Mouse (Mus musculus) kidney, embryonic 15.5 days (tissue): Measurements from ENCODE around the gene Il9. TPM values are rescaled to one million over a fixed set of nuclear protein-coding genes. Genes with fewer than 3 reads are reported as not detected.

ENCODE experiments used
- ATAC-seq: fragments of 200-750 bp; cut with Nextera tagmentation; replicated peaks from 2 replicates; pipeline ENCODE4 v1.8.0; 2017; ENCODE audit warnings: moderate TSS enrichment; ENCODE audit not compliant: low FRiP score
- H3K27ac ChIP-seq: fragments of 300-500 bp; sonication (generic); 2 replicates; pipeline ENCODE4 v1.5.1; 2015; ENCODE audit warnings: mild to moderate bottlenecking, inconsistent platforms
- H3K27me3 ChIP-seq: fragments of 300-500 bp; sonication (generic); 2 replicates; pipeline ENCODE4 v1.6.1; 2015; ENCODE audit warnings: inconsistent platforms
- H3K36me3 ChIP-seq: fragments of 300-500 bp; sonication (generic); 2 replicates; pipeline ENCODE4 v1.6.1; 2015; ENCODE audit warnings: inconsistent platforms
- H3K4me1 ChIP-seq: fragments of 300-500 bp; sonication (generic); 2 replicates; pipeline ENCODE4 v1.6.1; 2015; ENCODE audit warnings: inconsistent platforms
- H3K4me2 ChIP-seq: fragments of 300-500 bp; sonication (generic); 2 replicates; pipeline ENCODE4 v1.6.1; 2015; ENCODE audit warnings: moderate library complexity, mild to moderate bottlenecking, inconsistent platforms
- H3K4me3 ChIP-seq: fragments of 300-500 bp; sonication (generic); replicated peaks from 2 replicates; pipeline ENCODE4 v1.5.1; 2015; ENCODE audit warnings: mild to moderate bottlenecking, inconsistent platforms
- H3K9ac ChIP-seq: fragments of 300-500 bp; sonication (generic); 2 replicates; pipeline ENCODE4 v1.6.1; 2015; ENCODE audit warnings: mild to moderate bottlenecking, inconsistent platforms
- H3K9me3 ChIP-seq: fragments of 300-500 bp; sonication (generic); replicated peaks from 2 replicates; pipeline ENCODE4 v1.6.1; 2016; ENCODE audit warnings: inconsistent platforms
- WGBS: fragments of 180-500 bp; shearing (Covaris S2); methylation state at CpG from one replicate; pipeline ENCODE4 v1.1.7; 2015; ENCODE audit warnings: mixed read lengths; 5-methylcytosine and 5-hydroxymethylcytosine counted together
- polyA plus RNA-seq: library from polyadenylated mRNA; unstranded; fragments of >200 nt; fragmentation: Nextera tagmentation; extraction: Ambion mirVana; gene quantifications from 2 replicates; pipeline ENCODE4 v1.2.1, GENCODE M21; 2015

Il9 gene
- polyA plus RNA-seq, 1 experiment from 2014 or later: not detected

DNA sequence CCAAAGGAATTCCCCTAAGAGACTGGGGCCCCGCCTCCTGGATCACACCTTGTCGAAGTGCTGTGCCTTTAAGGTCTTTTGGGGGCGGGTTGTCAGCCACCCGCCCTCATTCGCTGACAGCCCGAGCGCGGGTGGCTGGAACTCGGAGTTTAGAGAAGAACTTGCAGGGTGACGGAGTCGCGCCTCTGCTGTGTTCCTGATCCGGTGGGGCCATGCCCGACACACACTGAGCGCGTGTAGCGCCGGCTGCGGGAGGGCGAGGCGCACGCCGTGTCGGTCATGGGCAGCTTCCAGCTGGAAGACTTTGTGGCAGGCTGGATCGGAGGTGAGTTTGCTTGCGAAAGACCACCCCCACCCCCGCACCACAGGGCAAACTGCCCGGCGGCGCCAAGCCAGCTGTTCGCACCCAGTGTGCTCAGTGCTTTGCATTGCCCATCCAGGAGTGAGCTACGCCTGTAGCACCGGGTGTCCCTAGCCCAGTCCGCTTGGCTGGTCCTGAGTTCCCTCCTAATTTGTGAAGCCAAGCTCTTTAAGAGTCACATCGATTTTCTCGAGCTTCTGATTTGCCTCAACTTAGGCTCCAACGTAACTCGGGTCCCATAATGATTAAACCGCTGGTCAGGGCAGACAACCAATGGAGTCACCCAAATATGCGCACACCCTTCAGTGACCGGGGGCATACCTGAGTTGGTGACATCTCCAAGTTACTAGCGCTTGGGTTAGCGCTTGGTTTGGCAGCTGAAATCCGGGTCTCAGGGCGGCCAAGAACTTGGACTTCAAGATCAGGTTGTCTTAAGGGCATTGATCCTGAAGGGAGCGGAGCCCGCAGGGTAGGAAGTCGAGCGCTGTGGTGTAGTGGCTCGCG is 43.6 kb downstream of the Il9 start, which contains the start of gene Slc25a48:
TSS of gene Slc25a48 (plus strand) at position 145 of the 865 bp plus-strand sequence.
- Histone ChIP-seq H3K27me3 (peaks cover 55% of the 10 kb centered on the region), H3K36me3 (no peaks in the 10 kb centered on the region), H3K4me1 (peaks cover 24% of the 10 kb centered on the region), H3K9me3 (no peaks in the 10 kb centered on the region), H3K9ac (peak within 1 kb of the TSS; percentile 25; the same call in 1 of the 2 replicates), H3K4me3 (peak within 1 kb of the TSS; percentile 46), H3K27ac (no peak within 1 kb of the TSS), H3K4me2 (peak within 1 kb of the TSS; percentile 87)
- 2% methylated on average over 51 of the region's 51 CpGs for WGBS
- 0 out of 2 replicates have a peak, but pooled peaks have one; percentile 50 for ATAC-seq

DNA sequence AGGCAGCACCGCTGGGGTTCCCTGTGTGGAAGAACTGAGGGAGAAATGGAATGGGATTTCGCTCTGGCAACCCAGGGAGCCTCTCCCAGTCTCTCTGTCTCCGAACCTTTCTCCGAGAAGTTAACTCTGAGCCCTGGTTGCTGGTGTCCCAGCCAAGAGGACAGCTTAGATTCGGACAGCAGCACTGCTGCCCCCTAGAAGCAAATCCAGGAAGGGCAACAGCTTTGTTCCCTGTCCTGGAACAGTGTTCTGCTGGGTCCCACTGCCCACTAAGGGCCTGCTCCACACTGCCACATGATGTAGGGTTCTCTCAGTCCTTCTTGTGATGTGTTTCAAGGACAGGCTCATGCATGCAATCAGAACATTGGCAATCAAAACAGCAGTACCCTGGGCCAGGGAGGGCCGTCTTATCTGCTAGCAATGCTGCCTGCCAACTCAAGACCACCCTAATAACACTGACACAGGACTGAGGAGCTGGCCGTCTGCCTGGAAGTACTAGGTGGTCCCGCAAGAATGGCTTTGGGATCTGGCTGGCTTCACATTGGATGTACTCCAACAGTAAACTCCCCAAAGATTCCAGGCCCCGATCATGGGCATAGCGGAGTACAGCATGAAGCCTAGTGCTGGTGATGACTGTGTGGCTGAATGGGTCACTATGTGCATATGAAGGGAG is 46.3 kb downstream of the Il9 start:
- Histone ChIP-seq H3K36me3 (no peaks in the 10 kb centered on the region), H3K4me1 (peaks cover 28% of the 10 kb centered on the region), H3K4me2 (no peak overlapping the region), H3K9ac (no peak overlapping the region), H3K4me3 (no peak overlapping the region), H3K27ac (no peak overlapping the region), H3K27me3 (peaks cover 50% of the 10 kb centered on the region), H3K9me3 (no peaks in the 10 kb centered on the region)
- 67% methylated on average over 10 of the region's 10 CpGs for WGBS
- no peak for ATAC-seq

DNA sequence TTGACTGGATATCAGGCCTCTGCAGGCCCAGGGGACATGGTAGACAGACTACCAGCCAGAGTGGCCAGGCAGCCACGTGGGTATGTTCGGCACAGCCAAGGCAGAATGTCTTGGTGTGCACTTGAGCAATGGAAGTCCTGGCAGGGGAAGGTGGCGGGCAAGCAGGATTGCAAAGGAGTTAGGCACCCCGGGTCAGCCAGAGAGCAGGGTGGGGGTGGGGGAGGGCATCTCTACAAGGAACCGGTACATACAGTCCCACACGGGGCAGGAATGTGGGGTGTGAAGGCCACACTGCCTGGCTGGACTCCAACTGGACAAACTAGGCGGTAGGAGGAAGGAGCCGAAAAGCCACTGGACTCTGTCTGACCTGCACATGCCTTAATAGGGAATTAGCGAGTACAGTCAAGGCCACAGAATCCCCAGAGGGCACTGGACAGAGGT is 47.7 kb downstream of the Il9 start:
- Histone ChIP-seq H3K9me3 (no peaks in the 10 kb centered on the region), H3K36me3 (no peaks in the 10 kb centered on the region), H3K4me2 (no peak overlapping the region), H3K9ac (no peak overlapping the region), H3K27me3 (peaks cover 36% of the 10 kb centered on the region), H3K4me3 (no peak overlapping the region), H3K4me1 (peaks cover 28% of the 10 kb centered on the region), H3K27ac (no peak overlapping the region)
- ATAC-seq: 0 out of 2 replicates have a peak, but pooled peaks have one; percentile 27
- WGBS: 60% methylated on average over 9 of the region's 9 CpGs

GRCm38 (mm10) chr13:56433466-56433865 is 48.6 kb downstream of the Il9 start:
- Histone ChIP-seq H3K27me3 (peaks cover 27% of the 10 kb centered on the region), H3K9me3 (no peaks in the 10 kb centered on the region), H3K27ac (no peak overlapping the region), H3K4me2 (no peak overlapping the region), H3K9ac (no peak overlapping the region), H3K36me3 (no peaks in the 10 kb centered on the region), H3K4me3 (no peak overlapping the region), H3K4me1 (peaks cover 28% of the 10 kb centered on the region)
- ATAC-seq: no peak
- 10% methylated on average over 10 of the region's 10 CpGs for WGBS

- no peak for ATAC-seq
- 84% methylated on average over 11 of the region's 12 CpGs for WGBS
- H3K27ac ChIP-seq: no peak overlapping the region
These were observed 49.5 kb downstream of the Il9 start for GRCm38 (mm10) chr13:56432496-56432895.

More at GRCm38 (mm10) chr13:56432496-56432895, 49.5 kb downstream of the Il9 start:
- H3K36me3 ChIP-seq: no peaks in the 10 kb centered on the region
- no peak overlapping the region for H3K4me3 ChIP-seq
- peaks cover 21% of the 10 kb centered on the region for H3K4me1 ChIP-seq
- no peak overlapping the region for H3K4me2 ChIP-seq
- peaks cover 22% of the 10 kb centered on the region for H3K27me3 ChIP-seq
- no peaks in the 10 kb centered on the region for H3K9me3 ChIP-seq
- H3K9ac ChIP-seq: no peak overlapping the region

Other genes starting within 250 kb of the Il9 start
- not detected in 2 replicates for gene Neurog1, start 230.1 kb downstream of the Il9 start, polyA plus RNA-seq
- 23.8 and 25.3 TPM in 2 replicates for gene Cxcl14, start 185.7 kb downstream of the Il9 start, polyA plus RNA-seq
- not detected in 2 replicates for gene Gm3045, start 55.7 kb downstream of the Il9 start, polyA plus RNA-seq
- 0.45 and 0.59 TPM in 2 replicates for gene Slc25a48, start 43.9 kb downstream of the Il9 start, polyA plus RNA-seq
- 2.1 and 2.9 TPM in 2 replicates for gene Fbxl21, start 40.2 kb upstream of the Il9 start, polyA plus RNA-seq
- 1.8 and 2.5 TPM in 2 replicates for gene Lect2, start 66.3 kb upstream of the Il9 start, polyA plus RNA-seq
- gene Tgfbi, start 127.3 kb upstream of the Il9 start, polyA plus RNA-seq: 121 and 135 TPM in 2 replicates
- gene Smad5, start 220.8 kb upstream of the Il9 start, polyA plus RNA-seq: 33.3 and 34.6 TPM in 2 replicates